Mouse (Mus musculus) adipocyte (in vitro differentiated cells): ENCODE measurements around the gene Hs6st1.

Source experiments
- DNase-seq: peaks from one replicate; pipeline ENCODE4 v3.0.0-alpha.2; 2016; ENCODE audit warnings: low spot score

Hs6st1 gene

GRCm38 (mm10) chr1:36083554-36083953 is 15.4 kb downstream of the Hs6st1 start:
- no peak for DNase-seq

- no peak for DNase-seq
Measured at GRCm38 (mm10) chr1:36085069-36085468, 16.9 kb downstream of the Hs6st1 start.

GRCm38 (mm10) chr1:36088367-36088766 is 20.2 kb downstream of the Hs6st1 start:
- peak; percentile 63 for DNase-seq

GRCm38 (mm10) chr1:36089481-36089880 is 21.3 kb downstream of the Hs6st1 start:
- DNase-seq, result no peak

- DNase-seq, result peak; percentile 59
Measured at GRCm38 (mm10) chr1:36090011-36090721, 22.0 kb downstream of the Hs6st1 start.

- no peak for DNase-seq
Measured at GRCm38 (mm10) chr1:36090722-36091110, 22.5 kb downstream of the Hs6st1 start.

- DNase-seq, result no peak
Measured at GRCm38 (mm10) chr1:36091246-36091645, 23.0 kb downstream of the Hs6st1 start.

- DNase-seq, result no peak
Measured at GRCm38 (mm10) chr1:36093741-36094140, 25.5 kb downstream of the Hs6st1 start.

GRCm38 (mm10) chr1:36095423-36096272 is 27.4 kb downstream of the Hs6st1 start:
- no peak for DNase-seq

- peak; percentile 57 for DNase-seq
Measured at GRCm38 (mm10) chr1:36098432-36098831, 30.2 kb downstream of the Hs6st1 start.

- no peak for DNase-seq
Measured at GRCm38 (mm10) chr1:36100371-36100770, 32.2 kb downstream of the Hs6st1 start.

GRCm38 (mm10) chr1:36105917-36106706 is 37.9 kb downstream of the Hs6st1 start:
- DNase-seq, result no peak

GRCm38 (mm10) chr1:36109987-36110386 is 41.8 kb downstream of the Hs6st1 start:
- DNase-seq, result no peak

GRCm38 (mm10) chr1:36112665-36113064 is 44.5 kb downstream of the Hs6st1 start:
- no peak for DNase-seq

GRCm38 (mm10) chr1:36113670-36114069 is 45.5 kb downstream of the Hs6st1 start:
- DNase-seq, result no peak

- no peak for DNase-seq
Measured at GRCm38 (mm10) chr1:36114844-36115243, 46.6 kb downstream of the Hs6st1 start.

- DNase-seq, result no peak
Measured at GRCm38 (mm10) chr1:36116488-36116887, 48.3 kb downstream of the Hs6st1 start.

GRCm38 (mm10) chr1:36118061-36118685 is 50.0 kb downstream of the Hs6st1 start:
- DNase-seq, result peak; percentile 82

GRCm38 (mm10) chr1:36118958-36119357 is 50.8 kb downstream of the Hs6st1 start:
- DNase-seq, result no peak

- no peak for DNase-seq
Measured at GRCm38 (mm10) chr1:36119426-36119825, 51.2 kb downstream of the Hs6st1 start.

- no peak for DNase-seq
Measured at GRCm38 (mm10) chr1:36121172-36121571, 53.0 kb downstream of the Hs6st1 start.

- peak; percentile 51 for DNase-seq
Measured at GRCm38 (mm10) chr1:36125076-36125475, 56.9 kb downstream of the Hs6st1 start.
